Mouse (Mus musculus): ENCODE measurements at regions not wholly inside any gene's neighbourhood (a gene's known extent, or its start where the extent isn't known, plus 50 kb on each side); places are given as distances from the start of the nearest gene placed in this dataset.

GRCm38 (mm10) chr3:50813760-50814400, 370.5 kb upstream of the Slc7a11 start:
- no peak for DNase-seq

DNA sequence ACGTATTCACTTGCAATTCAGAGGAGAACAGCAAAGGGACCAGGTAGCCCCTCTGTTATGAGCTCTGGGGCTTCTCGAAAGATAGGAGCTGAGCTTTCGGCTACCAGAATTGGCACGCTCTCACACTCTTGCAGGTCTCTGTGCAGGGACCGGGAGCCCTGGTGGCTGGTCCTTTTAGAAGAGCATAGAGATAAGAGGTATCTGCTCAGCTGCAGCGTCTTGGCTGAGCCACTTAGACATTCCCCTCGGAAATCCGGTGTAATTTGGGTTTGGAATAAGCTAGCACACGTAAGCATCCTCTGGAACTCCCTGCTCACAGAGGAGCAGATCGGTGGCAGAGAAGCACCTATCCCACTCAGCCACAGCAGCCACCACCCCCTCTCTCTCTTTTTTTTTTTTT, 372.3 kb upstream of the Slc7a11 start:
- no peak for DNase-seq

DNA sequence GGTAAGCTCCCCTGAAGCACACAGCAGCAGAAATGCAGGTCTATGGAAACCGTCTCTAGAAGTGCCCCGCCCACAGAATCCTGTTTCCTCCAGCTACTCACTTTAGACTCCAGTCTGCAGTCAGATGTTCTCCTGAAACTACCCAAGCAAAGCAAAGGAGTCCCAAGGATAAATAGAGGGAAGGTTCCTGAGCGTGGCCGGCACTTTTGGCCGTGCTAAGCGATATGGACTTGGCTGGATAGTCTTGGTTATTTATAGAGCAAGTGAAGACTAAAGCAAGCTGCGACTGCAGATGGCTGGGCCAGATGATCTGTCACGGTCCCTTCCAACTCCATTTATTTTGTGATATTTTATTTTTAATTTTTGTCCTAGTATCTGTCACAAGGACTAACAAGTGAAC, 373.1 kb upstream of the Slc7a11 start:
- no peak for DNase-seq

DNA sequence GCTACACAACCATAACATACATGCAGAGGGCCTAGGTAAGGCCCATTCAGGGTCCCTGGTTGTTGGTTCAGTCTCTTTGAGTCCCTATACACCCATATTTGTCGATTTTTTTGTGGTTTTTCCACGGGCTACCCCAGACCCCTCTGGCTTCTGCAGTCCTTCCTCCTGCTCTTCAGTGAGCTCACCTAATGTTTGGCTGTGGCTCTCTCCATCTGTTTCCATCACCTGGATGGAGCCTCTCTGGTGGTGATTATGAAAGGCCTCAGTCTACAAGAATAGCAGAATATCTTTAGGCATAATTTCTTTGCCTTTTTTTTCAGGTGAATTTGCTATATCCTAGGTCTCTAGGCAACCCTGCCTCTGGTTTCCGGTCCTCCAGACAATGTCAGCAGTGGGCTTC, 373.9 kb upstream of the Slc7a11 start:
- DNase-seq, result no peak

- no peak for DNase-seq
Observed at GRCm38 (mm10) chr3:50820776-50821175, 377.4 kb upstream of the Slc7a11 start.

- DNase-seq, result no peak
Observed at GRCm38 (mm10) chr3:50825534-50826423, 382.4 kb upstream of the Slc7a11 start.

GRCm38 (mm10) chr3:50826424-50826819, 383.0 kb upstream of the Slc7a11 start:
- no peak for DNase-seq

DNA sequence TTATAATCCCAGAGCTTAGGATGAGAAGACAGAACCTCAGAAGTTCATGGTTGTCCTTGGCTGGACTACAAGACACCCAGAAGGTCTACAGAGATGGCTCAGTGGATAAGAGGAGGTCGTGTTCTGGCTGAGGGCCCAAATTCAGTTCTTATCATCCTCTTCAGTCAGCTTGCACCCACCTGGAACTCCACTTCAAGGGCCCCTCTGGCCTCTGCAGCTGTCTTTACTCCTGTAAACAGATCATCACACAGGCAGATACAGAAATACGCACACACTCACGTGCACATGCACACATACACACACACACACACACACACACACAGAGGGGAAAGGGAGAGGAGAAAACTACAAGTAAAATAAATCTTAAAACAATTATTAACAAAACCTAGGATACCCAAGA, 385.8 kb upstream of the Slc7a11 start:
- DNase-seq, result no peak

DNA sequence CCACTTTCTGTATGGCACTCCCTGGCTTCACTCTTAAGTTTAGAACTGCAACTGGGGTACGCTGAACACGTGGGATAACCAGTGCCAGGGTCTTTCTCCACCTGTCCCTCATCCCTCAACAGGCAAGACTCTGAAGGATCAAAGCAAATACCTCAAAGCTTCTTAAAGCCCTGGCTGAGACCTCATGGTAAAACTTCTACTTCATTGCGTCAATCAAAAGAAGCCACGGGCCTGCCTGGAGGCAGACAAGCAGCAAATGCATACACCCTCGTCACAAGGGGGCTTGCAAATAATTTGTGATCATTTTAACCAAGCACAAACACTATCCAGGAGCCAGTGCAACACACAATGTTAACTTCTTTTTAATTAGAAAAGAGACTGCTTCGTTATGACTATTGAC, 387.0 kb upstream of the Slc7a11 start:
- no peak for DNase-seq

DNA sequence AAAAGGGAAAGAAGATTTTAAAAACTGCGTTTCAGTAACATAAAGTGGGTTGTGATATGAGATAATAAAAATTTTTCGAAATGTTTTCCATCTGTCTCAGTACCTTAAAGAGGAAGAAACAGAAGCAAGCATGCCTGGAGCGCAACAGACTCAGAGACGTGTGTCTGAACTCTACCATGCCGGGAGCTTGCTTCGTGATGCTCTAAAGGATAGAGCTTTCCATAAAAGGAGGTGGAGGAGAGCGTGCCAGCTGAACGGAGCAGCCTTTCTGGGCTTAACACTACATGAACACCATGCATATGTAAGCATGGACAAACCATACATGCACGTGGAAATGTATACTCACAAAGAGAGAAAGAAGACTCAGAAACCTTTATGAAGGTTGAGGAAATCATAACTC, 387.5 kb upstream of the Slc7a11 start:
- DNase-seq, result no peak

DNA sequence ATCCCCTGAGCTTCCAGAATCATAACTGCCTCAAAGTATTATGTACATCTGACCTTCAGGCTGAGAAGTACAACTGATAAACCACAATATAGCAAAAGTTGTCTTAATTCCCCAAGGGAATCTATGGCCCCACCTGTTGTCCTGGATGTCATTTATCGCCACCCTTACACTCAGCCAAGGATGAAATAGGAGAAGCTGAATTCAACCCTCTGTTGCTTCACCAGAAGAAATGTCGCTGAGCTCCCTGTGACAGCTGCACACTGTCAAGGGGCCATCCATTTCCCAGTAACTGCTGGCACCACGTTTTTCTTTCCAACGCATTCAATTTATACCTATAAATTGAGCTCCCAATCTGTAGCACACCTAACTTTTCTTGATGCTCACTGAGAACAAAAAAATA, 382.0 kb upstream of the Noct start:
- DNase-seq, result no peak

DNA sequence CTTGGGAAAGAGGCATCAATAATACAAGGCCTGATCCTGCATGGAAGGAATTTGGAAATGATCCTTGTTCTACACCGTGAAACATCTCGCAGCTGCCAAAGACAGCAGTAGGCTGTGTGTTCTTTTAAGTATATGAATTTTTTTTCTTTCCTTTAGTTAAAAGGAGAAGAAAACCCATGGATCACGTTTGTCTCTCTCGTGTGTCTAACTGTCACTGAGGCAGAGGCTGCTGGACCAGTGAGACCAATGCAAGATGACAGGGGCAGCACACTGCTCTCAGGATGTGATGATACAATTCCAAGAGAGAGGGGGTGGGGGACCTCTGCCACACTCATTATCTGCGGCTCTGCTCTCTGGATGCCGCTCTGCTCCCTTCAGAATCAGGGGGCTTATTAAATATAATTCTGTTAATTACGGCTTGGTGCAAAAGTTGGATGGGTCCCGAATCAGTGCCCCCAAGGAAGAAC, 379.4 kb upstream of the Noct start:
- DNase-seq, result no peak

DNA sequence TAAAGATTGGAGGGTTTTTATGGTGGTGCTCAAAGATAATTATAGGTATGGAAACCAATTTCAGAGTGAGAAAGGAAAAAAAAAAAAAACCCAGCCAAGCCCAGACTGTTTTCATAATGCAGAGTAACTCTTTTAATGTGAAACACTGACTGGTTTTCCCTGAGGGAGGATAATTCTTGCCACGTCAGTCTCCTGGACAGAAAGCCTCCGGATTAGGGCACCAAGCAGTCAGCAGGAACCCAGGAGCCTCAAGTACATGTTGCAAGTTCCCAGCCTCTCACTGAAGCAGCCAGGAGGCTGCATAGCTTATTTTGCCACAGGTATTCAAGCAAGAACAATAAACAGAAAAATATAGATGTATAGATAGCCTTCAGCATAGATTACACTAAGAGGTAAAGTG, 378.9 kb upstream of the Noct start:
- DNase-seq, result no peak

- no peak for DNase-seq
Observed at GRCm38 (mm10) chr3:50848528-50848927, 375.7 kb upstream of the Noct start.

DNA sequence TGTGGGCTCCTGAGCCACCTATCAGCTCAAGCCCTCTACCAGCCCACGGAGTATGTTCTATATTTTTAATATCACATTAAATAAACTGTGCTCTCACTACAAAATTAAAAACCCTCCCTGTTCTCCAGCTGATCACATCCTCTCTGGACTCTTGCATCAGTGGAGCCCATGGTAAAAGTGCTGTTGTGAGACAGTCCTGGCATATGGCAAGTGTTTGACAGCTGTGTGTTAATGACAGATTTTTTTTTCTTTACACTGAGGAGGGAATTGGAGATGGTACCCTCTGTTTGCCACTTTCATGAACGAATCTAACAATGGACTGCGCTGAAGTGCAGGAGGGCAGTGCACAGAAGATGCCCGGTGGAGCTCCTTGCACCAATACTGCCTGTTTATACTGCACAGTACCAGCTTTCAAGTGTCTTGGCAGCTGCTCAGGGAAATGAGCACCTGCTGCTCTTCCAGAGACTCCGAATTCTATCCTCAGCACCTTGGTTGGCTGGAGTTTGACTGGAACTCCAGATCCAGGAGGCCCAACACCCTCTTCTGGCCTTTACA, 373.1 kb upstream of the Noct start:
- no peak for DNase-seq

DNA sequence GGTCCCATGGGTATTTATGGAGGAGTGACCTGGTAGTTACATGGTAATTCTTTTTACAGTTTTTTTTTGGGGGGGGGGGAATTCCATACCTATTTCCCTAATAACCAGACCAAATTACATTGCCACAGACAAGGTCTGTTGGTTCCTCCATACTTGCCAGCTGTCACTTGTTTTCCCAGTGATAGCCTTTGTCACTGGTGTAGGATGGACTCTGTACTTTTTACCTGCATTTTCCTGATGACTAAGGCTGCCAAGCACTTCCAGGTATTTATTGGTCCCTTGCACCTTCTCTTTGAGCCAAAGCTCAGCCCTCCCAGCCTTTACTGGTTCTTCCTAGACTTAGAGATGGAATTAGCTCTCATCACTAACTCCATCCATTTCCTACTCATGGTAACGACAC, 357.1 kb upstream of the Noct start:
- DNase-seq, result no peak

DNA sequence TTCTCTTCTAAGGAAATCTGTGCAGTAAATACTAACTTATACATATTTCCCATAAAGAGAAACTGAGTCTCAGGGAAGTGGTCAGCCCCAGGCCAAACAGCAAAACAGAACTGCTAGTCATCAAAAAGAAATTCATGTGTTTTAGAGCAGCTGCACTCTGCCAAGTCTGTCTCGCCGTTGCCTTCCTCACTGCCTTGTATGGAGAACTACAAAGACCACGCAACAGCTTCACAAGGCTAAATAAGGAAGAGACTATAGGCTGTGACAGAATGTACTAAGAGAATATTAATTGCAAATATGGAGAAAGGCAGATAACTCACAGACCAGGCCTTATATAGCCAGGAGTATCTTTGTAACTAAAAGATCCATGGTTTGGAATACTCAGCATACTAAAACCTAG, 355.0 kb upstream of the Noct start:
- no peak for DNase-seq

DNA sequence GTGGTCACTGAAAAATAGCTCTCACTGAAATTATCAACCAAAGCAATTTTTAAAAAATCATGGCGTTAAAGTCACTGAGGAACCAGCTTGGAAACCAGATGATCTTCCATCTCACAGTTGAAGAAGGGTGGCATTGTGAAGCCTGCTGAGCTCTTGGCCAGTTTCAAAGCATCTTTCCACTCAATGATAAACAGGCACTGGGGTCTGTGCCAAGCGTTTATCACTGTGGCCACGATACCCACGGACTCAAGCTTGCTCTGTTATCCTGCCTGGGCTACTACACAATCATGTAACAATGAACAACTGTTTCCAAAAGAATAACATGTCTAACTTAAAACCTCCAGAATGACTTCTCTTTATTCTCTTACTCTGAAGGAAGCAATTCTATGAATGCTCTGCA, 345.2 kb upstream of the Noct start:
- DNase-seq, result no peak

DNA sequence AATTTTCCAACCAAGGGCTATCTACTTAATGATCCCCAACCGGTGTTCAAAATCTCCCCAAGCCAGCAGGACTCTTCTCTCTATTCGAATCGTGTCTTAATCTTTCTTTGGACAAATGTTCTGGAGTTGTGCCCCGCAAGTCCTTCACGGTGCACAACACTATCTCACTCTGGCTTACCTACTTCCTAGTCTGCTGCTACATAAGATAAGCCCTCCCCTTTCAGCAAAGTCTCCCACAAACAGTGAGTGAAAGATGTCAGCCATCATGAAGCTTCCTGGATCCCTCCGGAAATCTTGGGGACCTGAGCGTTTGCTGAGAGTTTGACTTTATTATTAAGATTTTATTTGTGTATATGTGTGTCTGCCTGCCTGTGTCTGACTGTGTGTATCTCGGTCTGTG, 344.7 kb upstream of the Noct start:
- no peak for DNase-seq

- DNase-seq, result no peak
Observed at GRCm38 (mm10) chr3:50881437-50882248, 342.6 kb upstream of the Noct start.

- DNase-seq, result no peak
Observed at GRCm38 (mm10) chr3:50882249-50882733, 342.0 kb upstream of the Noct start.

GRCm38 (mm10) chr3:50886336-50886735, 337.9 kb upstream of the Noct start:
- DNase-seq, result no peak

DNA sequence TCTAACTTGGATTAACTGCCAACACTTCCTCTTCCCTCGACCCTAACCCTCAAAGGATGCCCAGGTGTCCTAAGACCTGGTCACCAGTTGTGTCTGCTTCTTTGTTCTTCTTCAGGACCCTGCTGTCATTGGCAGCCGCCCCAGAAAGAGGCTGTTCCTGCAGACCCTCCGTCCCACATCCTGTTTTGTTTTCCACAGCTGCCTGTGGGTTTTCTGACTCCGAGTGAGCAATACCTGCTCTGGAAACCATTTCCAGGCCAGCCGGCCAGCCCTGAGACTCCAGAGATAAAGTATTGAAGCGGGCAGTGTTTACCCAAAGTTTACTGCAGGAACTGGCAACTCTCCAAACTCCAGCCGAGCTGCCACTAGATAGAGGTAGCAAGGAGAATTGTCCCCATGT, 337.2 kb upstream of the Noct start:
- DNase-seq, result no peak

Data from kidney, adult 8-10 months (tissue).